Mouse (Mus musculus) neural tube, embryonic 12.5 days (tissue): ENCODE measurements around the gene Smpdl3b. TPM values are rescaled to one million over a fixed set of nuclear protein-coding genes. Genes with fewer than 3 reads are reported as not detected.
"Not testable (repeated sequence)": the region's sequence is repeated elsewhere in the genome, so short reads cannot be mapped to it uniquely, and the experiment has no call there.

Experiments used
- ATAC-seq: fragments of 200-750 bp; cut with Nextera tagmentation; 2 replicates; pipeline ENCODE4 v1.8.0; 2017; ENCODE audit warnings: low read depth, mild to moderate bottlenecking, moderate TSS enrichment, moderate library complexity; ENCODE audit not compliant: low FRiP score
- H3K27ac ChIP-seq: fragments of 300-500 bp; sonication (generic); 2 replicates; pipeline ENCODE4 v1.5.1; 2016
- H3K27me3 ChIP-seq: fragments of 300-500 bp; sonication (generic); replicated peaks from 2 replicates; pipeline ENCODE4 v1.6.1; 2016; ENCODE audit warnings: mild to moderate bottlenecking
- H3K36me3 ChIP-seq: fragments of 300-500 bp; sonication (generic); 2 replicates; pipeline ENCODE4 v1.6.1; 2016; ENCODE audit warnings: mild to moderate bottlenecking
- H3K4me1 ChIP-seq: fragments of 300-500 bp; sonication (generic); 2 replicates; pipeline ENCODE4 v1.6.1; 2016
- H3K4me2 ChIP-seq: fragments of 300-500 bp; sonication (generic); replicated peaks from 2 replicates; pipeline ENCODE4 v1.6.1; 2016; ENCODE audit warnings: mild to moderate bottlenecking
- H3K4me3 ChIP-seq: fragments of 300-500 bp; sonication (generic); 2 replicates; pipeline ENCODE4 v1.5.1; 2016
- H3K9ac ChIP-seq: fragments of 300-500 bp; sonication (generic); 2 replicates; pipeline ENCODE4 v1.6.1; 2016; ENCODE audit warnings: mild to moderate bottlenecking
- H3K9me3 ChIP-seq: fragments of 300-500 bp; sonication (generic); 2 replicates; pipeline ENCODE4 v1.6.1; 2016; ENCODE audit warnings: mild to moderate bottlenecking
- WGBS: fragments of 180-500 bp; shearing (Covaris S2); methylation state at CpG from one replicate; pipeline ENCODE4 v1.1.7; 2016; 5-methylcytosine and 5-hydroxymethylcytosine counted together
- polyA plus RNA-seq: library from polyadenylated mRNA; unstranded; fragments of >200 nt; fragmentation: Nextera tagmentation; extraction: Ambion mirVana; gene quantifications from 2 replicates; pipeline ENCODE4 v1.2.1, GENCODE M21; 2016

Gene Smpdl3b
- 1.0 and 1.5 TPM in 2 replicates for polyA plus RNA-seq

DNA sequence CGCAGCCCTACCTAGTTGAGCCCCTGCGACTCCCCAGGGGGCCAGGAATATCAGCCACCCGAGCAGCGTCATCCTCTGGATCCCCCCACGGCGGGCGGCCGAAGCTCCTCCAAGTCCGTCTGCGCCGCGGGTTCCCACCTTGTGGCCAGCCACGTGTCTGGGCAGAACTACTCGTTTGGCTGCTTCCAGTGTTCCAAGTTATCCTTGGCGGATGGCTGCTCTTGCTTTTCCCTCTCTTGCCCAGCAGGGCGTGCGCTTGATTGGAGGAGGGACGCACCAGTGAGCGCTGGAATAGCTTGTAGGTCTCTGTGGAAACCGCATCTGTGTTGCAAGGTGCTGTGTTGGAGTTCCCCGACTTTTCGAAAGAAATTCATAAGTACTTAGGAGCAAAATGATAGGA is at the start of gene Smpdl3b:
Smpdl3b (minus strand) TSS at position 279 of the 400 bp plus-strand sequence.
- peaks cover 11% of the 10 kb centered on the region for H3K27me3 ChIP-seq
- peak within 1 kb of the TSS; percentile 47 for H3K9ac ChIP-seq
- no peaks in the 10 kb centered on the region for H3K36me3 ChIP-seq
- H3K4me2 ChIP-seq, result peak within 1 kb of the TSS; percentile 82
- peak within 1 kb of the TSS; percentile 39 for H3K4me3 ChIP-seq
- peak; percentile 66; the same call in 1 of the 2 replicates for ATAC-seq
- no peak within 1 kb of the TSS for H3K27ac ChIP-seq
- peaks cover 10% of the 10 kb centered on the region; the same call in 1 of the 2 replicates for H3K4me1 ChIP-seq
- under 1% methylated on average over 22 of the region's 22 CpGs for WGBS
- H3K9me3 ChIP-seq, result no peaks in the 10 kb centered on the region

DNA sequence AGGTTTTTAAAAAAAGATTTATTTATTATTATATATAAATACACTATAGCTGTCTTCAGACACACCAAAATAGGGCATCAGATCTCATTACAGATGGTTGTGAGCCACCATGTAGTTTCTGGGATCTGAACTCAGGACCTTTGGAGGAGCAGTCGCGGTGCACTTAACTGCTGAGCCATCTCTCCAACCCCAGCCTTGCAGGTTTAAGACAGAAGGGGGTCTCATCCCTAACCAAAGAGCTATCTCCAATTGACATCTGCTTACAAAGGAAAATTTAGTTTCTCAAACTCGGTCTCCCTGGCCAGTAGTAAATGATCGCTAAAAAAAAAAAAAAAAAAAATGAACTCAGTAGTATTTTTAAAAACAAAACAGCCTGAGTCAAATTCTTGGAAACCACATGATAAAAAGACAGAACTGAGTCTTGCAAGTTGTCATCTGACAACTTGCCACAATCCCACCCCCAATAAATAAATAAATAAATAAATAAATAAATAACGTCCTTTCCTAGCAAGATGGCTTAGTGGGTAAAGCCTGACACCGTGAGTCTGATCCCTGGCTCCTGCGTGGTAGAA is 49.7 kb upstream of the Smpdl3b start:
- H3K36me3 ChIP-seq, result no peaks in the 10 kb centered on the region
- WGBS, result 88% methylated on average over 7 of the region's 7 CpGs
- no peak overlapping the region for H3K9ac ChIP-seq
- H3K4me3 ChIP-seq, result no peak overlapping the region
- no peaks in the 10 kb centered on the region for H3K4me1 ChIP-seq
- no peak overlapping the region for H3K27ac ChIP-seq
- ATAC-seq, result no peak
- no peaks in the 10 kb centered on the region for H3K9me3 ChIP-seq
- no peak overlapping the region for H3K4me2 ChIP-seq
- H3K27me3 ChIP-seq, result no peaks in the 10 kb centered on the region

DNA sequence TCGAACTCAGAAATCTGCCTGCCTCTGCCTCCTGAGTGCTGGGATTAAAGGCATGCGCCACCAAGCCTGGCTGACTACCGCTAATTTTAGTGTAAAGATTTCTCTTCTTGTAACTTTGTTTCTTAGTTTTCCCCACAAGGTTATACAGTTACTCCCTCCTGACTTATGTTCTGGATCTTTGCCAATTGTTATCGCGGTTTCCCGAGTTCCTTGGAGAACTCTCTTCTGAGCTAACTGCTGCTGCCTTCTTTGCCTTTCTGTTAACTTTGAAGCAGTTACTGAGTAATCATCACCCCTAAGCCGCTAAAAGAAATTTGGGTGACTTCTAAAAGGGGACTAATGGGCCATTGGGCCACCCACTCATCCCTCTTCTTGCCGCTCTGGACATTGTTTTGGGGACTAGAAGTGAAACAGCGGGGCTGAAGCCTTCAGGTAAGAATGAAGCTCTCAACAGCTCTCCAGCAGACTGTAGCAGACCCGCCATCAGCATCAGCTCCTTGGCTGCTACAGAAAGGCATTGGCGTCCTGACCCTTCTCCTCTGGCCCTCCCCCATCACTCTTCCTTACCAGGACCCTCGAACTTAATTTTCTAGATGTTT is 48.6 kb upstream of the Smpdl3b start:
- no peak overlapping the region for H3K4me3 ChIP-seq
- ATAC-seq, result no peak
- H3K27me3 ChIP-seq, result no peaks in the 10 kb centered on the region
- H3K9me3 ChIP-seq, result no peaks in the 10 kb centered on the region
- H3K36me3 ChIP-seq, result no peaks in the 10 kb centered on the region
- no peak overlapping the region for H3K27ac ChIP-seq
- H3K9ac ChIP-seq, result no peak overlapping the region
- no peak overlapping the region for H3K4me2 ChIP-seq
- H3K4me1 ChIP-seq, result no peaks in the 10 kb centered on the region
- WGBS, result 87% methylated on average over 12 of the region's 12 CpGs

DNA sequence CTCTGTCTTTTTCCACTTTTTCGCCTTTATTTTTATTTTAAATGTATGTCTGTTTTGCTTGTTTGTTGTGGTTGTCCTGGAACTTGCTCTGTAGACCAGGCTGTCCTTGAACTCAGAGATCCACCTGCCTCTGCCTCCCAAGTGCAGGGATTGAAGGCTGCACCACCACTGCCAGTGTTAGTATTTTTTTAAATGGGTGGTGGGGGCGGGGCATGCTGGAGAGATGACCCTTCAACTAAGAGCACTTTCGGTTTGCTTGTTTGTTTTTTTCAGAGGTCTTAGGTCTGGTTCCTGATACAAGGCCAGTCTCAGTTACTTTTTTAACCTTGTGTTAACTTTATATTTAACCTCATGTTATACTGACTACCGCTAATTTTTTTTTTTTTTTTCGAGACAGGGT is 48.1 kb upstream of the Smpdl3b start:
- Histone ChIP-seq H3K4me2 (no peak overlapping the region), H3K36me3 (no peaks in the 10 kb centered on the region), H3K9me3 (no peaks in the 10 kb centered on the region), H3K27ac (no peak overlapping the region), H3K4me3 (no peak overlapping the region), H3K9ac (no peak overlapping the region), H3K27me3 (no peaks in the 10 kb centered on the region), H3K4me1 (no peaks in the 10 kb centered on the region)
- WGBS, result 86% methylated on average over 5 of the region's 5 CpGs
- ATAC-seq, result no peak

DNA sequence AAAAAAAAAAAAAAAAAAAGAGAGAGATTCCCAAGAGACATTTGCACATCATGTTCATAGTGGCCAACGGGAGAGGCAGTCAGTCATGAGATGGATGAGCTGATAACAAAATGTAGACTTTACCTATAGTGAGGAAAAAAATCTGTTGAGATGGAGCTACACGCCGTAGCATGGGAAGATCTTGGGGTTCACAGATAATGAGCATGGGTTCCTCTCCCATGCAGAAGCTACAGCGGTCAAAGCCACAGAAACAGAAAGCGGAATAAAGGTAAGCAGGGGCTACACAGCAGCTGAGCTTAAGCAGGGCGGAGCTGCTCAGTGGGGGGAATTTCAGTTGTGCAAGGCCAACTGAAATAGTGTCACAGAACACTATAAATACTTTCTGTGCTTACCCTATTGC is 47.3 kb upstream of the Smpdl3b start:
- H3K36me3 ChIP-seq, result no peaks in the 10 kb centered on the region
- no peak overlapping the region for H3K27ac ChIP-seq
- no peaks in the 10 kb centered on the region for H3K4me1 ChIP-seq
- no peak overlapping the region for H3K4me3 ChIP-seq
- no peak for ATAC-seq
- H3K27me3 ChIP-seq, result no peaks in the 10 kb centered on the region
- 90% methylated on average over 6 of the region's 6 CpGs for WGBS
- H3K9ac ChIP-seq, result no peak overlapping the region
- H3K4me2 ChIP-seq, result no peak overlapping the region
- no peaks in the 10 kb centered on the region for H3K9me3 ChIP-seq

DNA sequence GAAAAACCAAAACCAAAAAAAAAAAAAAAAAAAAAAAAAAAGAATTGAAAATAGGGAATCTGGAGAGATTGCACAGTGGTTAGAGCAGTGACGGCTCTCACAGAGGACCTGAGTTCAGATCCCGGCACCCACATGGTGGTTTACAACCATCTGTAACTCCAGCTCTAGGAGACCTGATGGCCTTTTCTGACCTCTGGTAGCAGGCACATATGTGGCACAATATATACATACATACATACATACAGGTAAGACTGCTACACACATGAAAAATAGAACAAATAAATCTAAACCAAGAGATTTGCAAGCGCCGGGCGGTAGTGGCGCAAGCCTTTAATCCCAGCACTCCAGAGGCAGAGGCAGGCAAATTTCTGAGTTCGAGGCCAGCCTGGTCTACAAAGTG is 46.8 kb upstream of the Smpdl3b start:
- no peaks in the 10 kb centered on the region for H3K9me3 ChIP-seq
- no peaks in the 10 kb centered on the region for H3K4me1 ChIP-seq
- 95% methylated on average over 7 of the region's 7 CpGs for WGBS
- no peak overlapping the region for H3K4me2 ChIP-seq
- H3K27ac ChIP-seq, result no peak overlapping the region
- H3K36me3 ChIP-seq, result no peaks in the 10 kb centered on the region
- H3K27me3 ChIP-seq, result no peaks in the 10 kb centered on the region
- H3K9ac ChIP-seq, result no peak overlapping the region
- ATAC-seq, result no peak
- H3K4me3 ChIP-seq, result no peak overlapping the region

DNA sequence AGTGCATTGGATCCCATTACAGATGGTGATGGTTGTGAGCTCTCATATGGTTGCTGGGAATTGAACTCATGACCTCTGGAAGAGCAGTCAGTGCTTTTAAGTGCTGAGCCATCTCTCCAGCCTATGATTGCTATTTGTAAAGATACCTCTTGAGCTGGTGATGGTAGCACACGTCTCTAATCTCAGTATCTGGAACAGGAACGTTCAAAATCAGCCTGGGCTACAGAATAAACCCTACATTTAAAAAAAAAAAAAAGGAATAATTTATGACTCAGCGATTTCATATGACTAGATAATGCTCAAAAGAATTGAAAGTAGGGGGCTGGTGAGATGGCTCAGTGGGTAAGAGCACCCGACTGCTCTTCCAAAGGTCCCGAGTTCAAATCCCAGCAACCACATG is 46.2 kb upstream of the Smpdl3b start:
- Histone ChIP-seq H3K9ac (no peak overlapping the region), H3K4me3 (no peak overlapping the region), H3K4me2 (no peak overlapping the region), H3K36me3 (no peaks in the 10 kb centered on the region), H3K4me1 (no peaks in the 10 kb centered on the region), H3K9me3 (no peaks in the 10 kb centered on the region), H3K27ac (no peak overlapping the region), H3K27me3 (no peaks in the 10 kb centered on the region)
- WGBS, result 91% methylated on average over 5 of the region's 5 CpGs
- no peak for ATAC-seq

DNA sequence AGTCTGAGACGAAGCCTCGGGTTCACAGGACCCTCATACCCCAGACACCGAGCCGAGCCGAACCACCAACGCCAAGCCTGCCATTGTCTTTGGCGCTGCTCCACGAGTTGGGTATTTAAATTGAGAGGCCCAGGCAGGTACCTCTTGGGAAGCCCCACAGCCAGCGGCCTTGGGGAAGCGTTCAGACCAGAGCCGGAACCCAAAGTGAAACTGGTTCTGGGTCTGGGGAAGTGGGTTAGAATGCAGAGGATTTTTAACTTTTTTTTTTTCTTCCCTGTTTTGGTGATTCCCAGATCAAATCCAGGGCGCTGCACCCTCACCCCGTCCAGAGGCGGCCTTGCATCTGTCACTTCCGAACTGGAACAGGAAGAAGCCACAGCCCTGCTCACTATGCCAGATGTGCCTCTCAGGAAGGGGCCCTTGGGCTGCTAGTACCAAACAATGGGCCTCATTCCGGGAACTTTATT is 45.2 kb upstream of the Smpdl3b start:
- ATAC-seq, result no peak
- H3K4me3 ChIP-seq, result no peak overlapping the region
- H3K9ac ChIP-seq, result no peak overlapping the region
- no peak overlapping the region for H3K4me2 ChIP-seq
- no peak overlapping the region for H3K27ac ChIP-seq
- no peaks in the 10 kb centered on the region for H3K9me3 ChIP-seq
- no peaks in the 10 kb centered on the region for H3K36me3 ChIP-seq
- H3K27me3 ChIP-seq, result no peaks in the 10 kb centered on the region
- WGBS, result 71% methylated on average over 16 of the region's 16 CpGs
- H3K4me1 ChIP-seq, result no peaks in the 10 kb centered on the region

DNA sequence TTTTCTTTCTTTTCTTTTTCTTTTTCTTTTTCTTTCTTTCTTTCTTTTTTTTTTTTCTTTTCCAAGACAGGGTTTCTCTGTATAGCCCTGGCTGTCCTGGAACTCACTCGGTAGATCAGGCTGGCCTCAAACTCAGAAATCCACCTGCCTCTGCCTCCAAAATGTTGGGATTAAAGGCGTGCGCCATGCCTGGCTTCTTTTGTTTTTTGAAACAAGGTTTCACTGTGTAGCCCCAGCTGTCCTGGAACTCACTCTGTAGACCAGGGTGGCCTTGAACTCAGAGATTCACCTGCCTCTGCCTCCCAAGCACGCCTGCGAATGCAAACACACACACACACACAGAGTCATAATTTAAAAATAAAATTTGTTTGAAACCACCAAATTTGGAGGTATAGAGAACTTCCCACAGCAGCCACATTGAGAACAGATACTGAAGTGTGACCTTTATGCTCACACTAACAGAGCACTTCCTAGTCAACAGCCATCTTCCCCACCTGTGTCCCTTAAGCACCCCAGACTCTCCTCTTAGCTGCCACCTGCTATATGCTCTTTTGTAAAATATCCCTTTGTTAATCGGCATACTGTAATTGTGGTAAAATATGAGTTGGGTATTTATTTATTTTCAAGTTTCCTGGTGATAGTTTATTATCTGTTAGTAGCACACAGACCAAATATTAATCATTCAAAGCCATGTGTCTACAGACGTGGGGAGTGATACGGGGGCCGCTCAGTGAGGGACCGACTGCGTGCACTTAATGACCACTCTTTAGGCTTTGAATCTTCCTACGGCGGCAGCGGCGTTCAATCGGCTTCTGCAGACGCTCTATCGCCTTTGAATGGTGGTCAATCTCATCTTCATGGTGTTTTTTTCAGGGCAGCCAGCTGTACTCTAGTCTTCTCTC is 44.4 kb upstream of the Smpdl3b start:
- ATAC-seq, result no peak
- no peak overlapping the region for H3K27ac ChIP-seq

DNA sequence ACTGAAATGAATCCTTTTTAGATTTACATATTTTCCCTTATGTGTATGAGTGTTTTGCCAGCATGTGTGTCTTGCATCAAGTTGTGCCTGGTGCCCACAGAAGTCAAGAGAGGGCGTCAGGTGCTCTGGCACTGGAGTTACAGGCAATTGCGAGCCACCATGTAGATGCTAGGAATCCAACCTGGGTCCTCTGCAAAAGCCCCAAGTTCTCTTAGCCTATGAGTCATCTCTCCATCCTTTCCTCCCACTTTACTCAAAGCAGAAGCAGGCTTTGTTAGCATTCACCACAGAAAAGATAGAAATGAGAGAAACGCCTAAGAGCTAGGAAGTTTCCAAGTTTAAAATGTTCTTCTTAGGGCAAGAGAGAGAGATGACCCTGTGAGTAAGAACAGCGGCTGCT is 42.8 kb upstream of the Smpdl3b start:
- Histone ChIP-seq H3K27ac (no peak overlapping the region), H3K4me1 (peaks cover 6% of the 10 kb centered on the region), H3K4me2 (no peak overlapping the region), H3K36me3 (no peaks in the 10 kb centered on the region), H3K9ac (no peak overlapping the region), H3K27me3 (peaks cover 13% of the 10 kb centered on the region; the same call in 1 of the 2 replicates), H3K4me3 (no peak overlapping the region), H3K9me3 (no peaks in the 10 kb centered on the region)
- 88% methylated on average over 4 of the region's 4 CpGs for WGBS
- ATAC-seq, result no peak

More for the DNA sequence above, 44.4 kb upstream of the Smpdl3b start:
- H3K4me2 ChIP-seq, result no peak overlapping the region
- no peaks in the 10 kb centered on the region for H3K36me3 ChIP-seq
- 90% methylated on average over 18 of the region's 18 CpGs for WGBS
- H3K9ac ChIP-seq, result no peak overlapping the region
- no peaks in the 10 kb centered on the region for H3K9me3 ChIP-seq
- no peaks in the 10 kb centered on the region for H3K27me3 ChIP-seq
- no peak overlapping the region for H3K4me3 ChIP-seq
- H3K4me1 ChIP-seq, result no peaks in the 10 kb centered on the region

DNA sequence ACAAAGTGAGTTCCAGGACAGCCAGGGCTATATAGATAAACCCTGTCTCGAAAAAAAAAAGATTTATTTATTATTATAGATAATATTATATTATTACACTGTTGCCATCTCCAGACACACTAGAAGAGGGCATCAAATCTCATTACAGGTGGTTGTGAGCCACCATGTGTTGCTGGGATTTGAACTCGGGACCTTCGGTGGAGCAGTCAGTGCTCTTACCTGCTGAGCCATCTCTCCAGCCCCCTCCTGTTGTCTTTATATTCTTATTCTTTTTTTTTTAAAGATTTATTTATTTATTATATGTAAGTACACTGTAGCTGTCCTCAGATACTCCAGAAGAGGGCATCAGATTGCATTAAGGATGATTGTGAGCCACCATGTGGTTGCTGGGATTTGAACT is 41.6 kb upstream of the Smpdl3b start:
- not testable (repeated sequence) for ATAC-seq, H3K4me1 ChIP-seq, H3K27ac ChIP-seq, H3K9me3 ChIP-seq, H3K4me2 ChIP-seq, H3K9ac ChIP-seq, H3K4me3 ChIP-seq, H3K36me3 ChIP-seq
- WGBS, result 81% methylated on average over 3 of the region's 3 CpGs
- H3K27me3 ChIP-seq, result peaks cover 17% of the 10 kb centered on the region; the same call in 1 of the 2 replicates

DNA sequence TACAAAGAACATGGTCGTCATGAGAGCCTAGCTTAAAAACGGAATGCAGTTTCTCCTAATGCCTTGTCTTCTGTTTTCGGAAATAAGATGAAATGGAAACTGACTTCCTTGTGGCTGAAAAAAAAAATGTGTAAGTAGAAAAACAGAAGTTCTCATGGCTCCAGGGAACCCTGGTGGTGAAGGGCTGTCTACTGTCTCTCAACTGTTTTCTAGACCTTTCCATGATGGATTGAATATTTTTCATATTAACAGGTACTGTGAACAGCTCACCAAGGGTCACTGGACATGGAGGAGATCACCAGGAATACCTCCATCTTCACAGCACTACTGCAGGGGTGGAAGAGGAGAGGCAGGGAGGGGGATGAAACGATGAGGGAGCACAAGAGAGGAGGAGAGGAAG is 41.0 kb upstream of the Smpdl3b start:
- no peaks in the 10 kb centered on the region for H3K36me3 ChIP-seq
- WGBS, result 76% methylated on average over 4 of the region's 4 CpGs
- no peak for ATAC-seq
- H3K27ac ChIP-seq, result no peak overlapping the region
- no peak overlapping the region for H3K9ac ChIP-seq
- peaks cover 6% of the 10 kb centered on the region for H3K4me1 ChIP-seq
- no peaks in the 10 kb centered on the region for H3K9me3 ChIP-seq
- H3K4me2 ChIP-seq, result no peak overlapping the region
- H3K27me3 ChIP-seq, result peaks cover 17% of the 10 kb centered on the region; the same call in 1 of the 2 replicates
- H3K4me3 ChIP-seq, result no peak overlapping the region
